Mouse (Mus musculus) spleen, postnatal 14 days (tissue): ENCODE data around the gene Gm20831.
"Not testable (repeated sequence)": the region's sequence is repeated elsewhere in the genome, so short reads cannot be mapped to it uniquely, and the experiment has no call there.

Experiments used
- DNase-seq, 2 experiments: peaks; one replicate each; pipeline ENCODE4 v3.0.0; 2021 to 2022; ENCODE audit warnings: low spot score in 2 of 2

Gm20831 gene

DNA sequence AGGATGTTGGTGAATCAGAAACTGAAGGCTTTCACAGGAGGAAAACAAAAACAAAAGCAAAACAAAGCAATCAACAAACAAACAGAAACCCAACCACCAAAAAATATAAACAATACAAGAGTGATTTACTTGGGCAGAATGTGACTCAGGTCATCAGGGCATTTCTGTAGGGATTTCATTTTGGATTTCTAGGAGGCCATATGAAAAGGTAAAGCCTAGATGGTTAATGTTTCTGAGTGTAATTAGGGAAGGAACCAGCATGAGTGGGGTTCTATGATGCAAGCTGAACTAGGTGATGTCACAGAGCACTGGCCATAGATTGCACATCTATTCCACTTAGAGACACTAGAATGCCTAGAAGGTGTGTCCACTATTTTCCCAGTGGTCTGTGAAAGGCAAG lies at the start of gene Gm20831, which contains the start of gene Gm20772:
TSS of gene Gm20831 (plus strand) at position 301 of the 400 bp plus-strand sequence.
TSS of gene Gm20772 (plus strand) at position 301 of the 400 bp plus-strand sequence.
- DNase-seq = not testable (repeated sequence)

- not testable (repeated sequence) for DNase-seq
These were observed 28.4 kb upstream of the Gm20831 start, which contains the start of gene Gm21904 for GRCm38 (mm10) chrY:17846166-17846565. TSS of gene Gm21904 (minus strand) at chrY:17846266.

GRCm38 (mm10) chrY:17937230-17937629 lies 62.7 kb downstream of the Gm20831 start, which contains the start of gene Srsy:
TSS of gene Srsy (minus strand) at chrY:17937330.
- not testable (repeated sequence) for DNase-seq
